Mouse (Mus musculus): ENCODE results near the gene Tmem176a.

- TF ChIP-seq CTCF (IDR thresholded peaks at IDR 0.05; ENCODE audit: low read depth) (no peak), EP300 (IDR thresholded peaks at IDR 0.05; ENCODE audit: low read depth) (no peak)
Observed at GRCm38 (mm10) chr6:48838321-48839080, 2.2 kb upstream of the Tmem176a start.

Data from liver, postnatal 0 days (tissue).